Mouse (Mus musculus) limb, embryonic 13.5 days (tissue): ENCODE measurements around the gene Gucd1. TPM values are rescaled to one million over a fixed set of nuclear protein-coding genes. Genes with fewer than 3 reads are reported as not detected.

Experiments
- ATAC-seq: fragments of 200-750 bp; cut with Nextera tagmentation; 2 replicates; pipeline ENCODE4 v1.8.0; 2017; ENCODE audit warnings: low read depth, moderate number of reproducible peaks, moderate TSS enrichment; ENCODE audit not compliant: low FRiP score
- H3K27ac ChIP-seq: fragments of 300-500 bp; sonication (generic); 2 replicates; pipeline ENCODE4 v1.5.1; 2015; ENCODE audit warnings: inconsistent platforms, mild to moderate bottlenecking, moderate library complexity
- H3K27me3 ChIP-seq: fragments of 300-500 bp; sonication (generic); 2 replicates; pipeline ENCODE4 v1.6.1; 2015; ENCODE audit warnings: mild to moderate bottlenecking, inconsistent platforms
- H3K36me3 ChIP-seq: fragments of 300-500 bp; sonication (generic); 2 replicates; pipeline ENCODE4 v1.6.1; 2015; ENCODE audit warnings: inconsistent platforms, mild to moderate bottlenecking, moderate library complexity
- H3K4me1 ChIP-seq: fragments of 300-500 bp; sonication (generic); 2 replicates; pipeline ENCODE4 v1.6.1; 2015; ENCODE audit warnings: inconsistent platforms
- H3K4me2 ChIP-seq: fragments of 300-500 bp; sonication (generic); replicated peaks from 2 replicates; pipeline ENCODE4 v1.6.1; 2015; ENCODE audit warnings: inconsistent platforms, mild to moderate bottlenecking, moderate library complexity
- H3K4me3 ChIP-seq: fragments of 300-500 bp; sonication (generic); 2 replicates; pipeline ENCODE4 v1.5.1; 2015; ENCODE audit warnings: moderate library complexity, mild to moderate bottlenecking, inconsistent platforms
- H3K9ac ChIP-seq: fragments of 300-500 bp; sonication (generic); 2 replicates; pipeline ENCODE4 v1.6.1; 2015; ENCODE audit warnings: mild to moderate bottlenecking, inconsistent platforms
- H3K9me3 ChIP-seq: fragments of 300-500 bp; sonication (generic); 2 replicates; pipeline ENCODE4 v1.6.1; 2016; ENCODE audit warnings: inconsistent platforms
- WGBS: fragments of 180-500 bp; shearing (Covaris S2); methylation state at CpG from one replicate; pipeline ENCODE4 v1.1.7; 2015; 5-methylcytosine and 5-hydroxymethylcytosine counted together
- polyA plus RNA-seq: library from polyadenylated mRNA; unstranded; fragments of >200 nt; fragmentation: Nextera tagmentation; extraction: Ambion mirVana; gene quantifications from 2 replicates; pipeline ENCODE4 v1.2.1, GENCODE M21; 2015

Gucd1 gene
- polyA plus RNA-seq, 1 experiment from 2014 or later: 29.2 TPM

DNA sequence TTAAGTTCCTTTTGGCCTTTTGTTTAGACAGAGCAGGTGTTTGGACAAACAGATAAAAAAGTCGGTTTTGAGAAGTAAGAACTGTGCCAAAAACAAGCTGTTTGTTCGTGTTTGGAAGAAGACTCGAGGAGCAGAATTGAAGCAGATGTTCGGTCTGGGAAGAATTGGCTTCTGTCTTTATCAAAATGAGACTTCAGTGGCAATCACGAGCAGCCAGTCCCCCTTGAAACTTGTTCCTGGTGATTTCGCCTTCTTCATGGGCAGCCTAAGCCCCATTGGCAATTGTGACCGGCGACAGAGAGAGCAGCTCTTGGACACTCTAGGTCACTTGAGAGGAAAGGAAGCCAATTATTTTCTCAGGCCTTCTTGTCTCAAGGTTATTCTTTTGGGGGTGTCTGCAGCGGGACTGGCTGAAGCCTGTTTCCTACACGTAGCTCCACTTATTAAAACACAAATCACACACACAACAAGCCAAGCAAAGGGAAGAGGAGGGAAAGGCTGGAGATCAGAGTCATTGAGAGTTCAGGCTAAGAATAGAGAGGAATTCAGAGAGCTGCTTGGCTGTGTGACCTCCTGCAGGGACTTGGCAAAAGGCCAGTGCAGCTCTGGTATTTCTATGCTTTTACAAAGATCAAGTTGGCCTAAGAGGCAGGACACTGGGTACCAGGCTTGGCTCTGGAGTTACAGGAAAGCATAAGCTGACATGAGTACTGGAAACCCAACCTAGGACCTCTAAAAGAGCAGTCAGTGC lies 66.6 kb downstream of the Gucd1 start:
- WGBS: 60% methylated on average over 10 of the region's 10 CpGs
- 0 out of 2 replicates have a peak overlapping the region, but pooled peaks have one; percentile 0 for H3K27ac ChIP-seq
- H3K9ac ChIP-seq: no peak overlapping the region
- H3K36me3 ChIP-seq: no peaks in the 10 kb centered on the region
- peak; percentile 34 for ATAC-seq
- peaks cover 33% of the 10 kb centered on the region for H3K4me1 ChIP-seq
- no peak overlapping the region for H3K4me3 ChIP-seq
- H3K9me3 ChIP-seq: no peaks in the 10 kb centered on the region
- no peak overlapping the region for H3K4me2 ChIP-seq
- H3K27me3 ChIP-seq: no peaks in the 10 kb centered on the region

DNA sequence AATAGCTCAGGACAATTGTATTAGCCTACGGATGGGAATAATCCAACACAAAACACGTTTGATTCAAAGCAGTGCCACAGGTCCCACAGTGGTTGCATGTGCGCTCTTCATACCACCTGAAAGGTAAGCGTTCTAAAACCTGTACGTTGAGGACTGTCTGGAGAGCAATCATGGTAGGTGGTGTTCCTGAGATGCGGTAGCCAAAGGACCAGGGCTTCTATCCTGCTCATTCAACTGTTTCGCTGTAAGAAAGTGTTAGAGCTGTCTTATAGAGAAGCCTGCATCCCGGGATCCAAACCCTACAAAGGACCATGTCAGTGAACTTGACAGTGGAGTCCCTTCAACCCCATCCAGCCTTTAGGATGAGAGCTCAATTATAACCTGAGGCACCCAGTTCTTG lies 67.4 kb downstream of the Gucd1 start:
- Histone ChIP-seq H3K9ac (no peak overlapping the region), H3K27me3 (no peaks in the 10 kb centered on the region), H3K4me3 (no peak overlapping the region), H3K4me1 (peaks cover 33% of the 10 kb centered on the region), H3K36me3 (no peaks in the 10 kb centered on the region), H3K4me2 (no peak overlapping the region), H3K27ac (no peak overlapping the region), H3K9me3 (no peaks in the 10 kb centered on the region)
- WGBS: 90% methylated on average over 8 of the region's 8 CpGs
- no peak for ATAC-seq

DNA sequence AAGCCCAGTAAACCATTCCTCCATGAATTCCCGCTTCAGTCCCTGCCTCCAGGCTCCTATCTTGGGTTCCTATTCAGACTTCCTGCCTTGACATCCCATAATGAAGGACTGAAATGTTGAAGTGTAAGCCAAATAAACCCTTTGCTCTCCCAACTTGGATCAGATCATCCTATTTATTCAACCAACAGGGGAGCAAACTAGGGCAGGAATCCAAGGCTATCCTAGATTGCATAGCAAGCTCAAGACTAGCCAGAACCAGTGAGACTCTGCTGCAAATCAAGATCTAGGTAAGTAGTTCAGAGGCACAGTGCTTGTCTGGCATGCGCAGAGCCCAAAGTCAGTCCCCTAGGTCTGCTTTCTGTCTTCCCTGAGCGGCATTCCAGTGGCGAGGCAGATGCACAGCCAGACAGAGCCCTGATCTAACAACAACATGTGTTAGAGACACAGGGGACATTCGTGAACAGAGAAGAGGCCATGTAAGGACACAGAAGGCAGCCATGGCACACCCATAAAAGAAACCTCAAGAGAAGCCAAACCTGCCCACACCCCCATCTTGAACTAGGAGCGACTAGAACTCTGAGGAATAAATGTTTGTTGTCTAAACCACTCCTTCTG lies 68.9 kb downstream of the Gucd1 start:
- Histone ChIP-seq H3K4me3 (no peak overlapping the region), H3K27ac (0 out of 2 replicates have a peak overlapping the region, but pooled peaks have one; percentile 6), H3K9ac (no peak overlapping the region), H3K27me3 (no peaks in the 10 kb centered on the region), H3K4me2 (no peak overlapping the region), H3K9me3 (no peaks in the 10 kb centered on the region), H3K36me3 (no peaks in the 10 kb centered on the region), H3K4me1 (peaks cover 41% of the 10 kb centered on the region)
- ATAC-seq: no peak
- 65% methylated on average over 6 of the region's 6 CpGs for WGBS

DNA sequence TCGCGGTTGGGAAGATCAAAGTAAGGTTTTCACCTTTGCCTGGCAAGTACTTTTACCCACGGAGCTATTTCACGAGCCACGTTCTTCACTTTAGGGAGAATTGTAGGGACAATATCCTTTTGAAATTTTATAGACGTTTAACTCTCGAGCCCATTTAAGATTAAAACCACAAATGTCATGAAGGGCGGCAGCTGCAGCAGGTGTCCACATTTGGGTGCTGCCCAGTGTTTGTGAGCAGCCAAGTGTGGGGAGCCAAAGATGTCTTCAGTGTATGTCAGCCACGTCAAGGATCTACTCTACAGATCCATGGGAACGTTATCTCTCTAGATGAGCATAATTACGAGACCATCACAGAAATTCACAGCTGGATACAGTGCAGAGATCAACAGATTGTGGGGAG lies 70.3 kb downstream of the Gucd1 start:
- Histone ChIP-seq H3K9ac (no peak overlapping the region), H3K27ac (no peak overlapping the region), H3K4me3 (no peak overlapping the region), H3K36me3 (no peaks in the 10 kb centered on the region), H3K4me1 (peaks cover 41% of the 10 kb centered on the region), H3K27me3 (no peaks in the 10 kb centered on the region), H3K9me3 (no peaks in the 10 kb centered on the region), H3K4me2 (no peak overlapping the region)
- WGBS: 69% methylated on average over 11 of the region's 11 CpGs
- ATAC-seq: no peak

DNA sequence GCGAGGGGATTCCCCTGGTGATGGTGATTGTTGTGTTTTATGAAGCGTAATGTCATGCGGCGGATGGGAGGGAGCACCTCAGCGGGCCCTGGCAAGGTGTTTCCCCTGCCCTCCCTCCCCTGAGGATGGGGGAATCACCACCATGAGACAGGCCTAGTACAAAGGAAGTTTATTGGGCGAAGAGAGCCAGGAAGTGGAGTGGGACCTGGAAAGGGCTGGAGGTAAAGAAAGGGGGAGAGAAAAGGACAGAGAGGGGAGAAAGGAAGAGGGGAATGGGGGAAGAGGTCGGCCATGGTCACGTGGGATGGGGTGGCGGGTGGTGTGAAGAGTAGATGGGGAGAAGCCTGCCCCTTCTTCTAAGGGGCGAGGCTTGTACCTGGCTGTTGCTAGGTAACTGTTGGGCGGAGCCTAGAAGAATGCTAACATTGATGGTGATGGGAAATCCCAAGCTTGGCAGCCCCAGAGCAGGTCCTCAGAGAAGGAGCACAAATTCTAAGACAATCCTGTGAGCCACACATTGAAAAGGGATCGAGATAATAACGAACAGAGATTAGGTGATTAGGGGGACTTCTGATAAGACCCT lies 71.2 kb downstream of the Gucd1 start:
- 74% methylated on average over 13 of the region's 13 CpGs for WGBS
- peaks cover 38% of the 10 kb centered on the region for H3K4me1 ChIP-seq
- no peaks in the 10 kb centered on the region for H3K27me3 ChIP-seq
- H3K27ac ChIP-seq: peak overlapping the region; percentile 15; the same call in 1 of the 2 replicates
- H3K4me3 ChIP-seq: no peak overlapping the region
- no peak overlapping the region for H3K4me2 ChIP-seq
- no peak overlapping the region for H3K9ac ChIP-seq
- H3K36me3 ChIP-seq: no peaks in the 10 kb centered on the region
- ATAC-seq: no peak
- no peaks in the 10 kb centered on the region for H3K9me3 ChIP-seq

DNA sequence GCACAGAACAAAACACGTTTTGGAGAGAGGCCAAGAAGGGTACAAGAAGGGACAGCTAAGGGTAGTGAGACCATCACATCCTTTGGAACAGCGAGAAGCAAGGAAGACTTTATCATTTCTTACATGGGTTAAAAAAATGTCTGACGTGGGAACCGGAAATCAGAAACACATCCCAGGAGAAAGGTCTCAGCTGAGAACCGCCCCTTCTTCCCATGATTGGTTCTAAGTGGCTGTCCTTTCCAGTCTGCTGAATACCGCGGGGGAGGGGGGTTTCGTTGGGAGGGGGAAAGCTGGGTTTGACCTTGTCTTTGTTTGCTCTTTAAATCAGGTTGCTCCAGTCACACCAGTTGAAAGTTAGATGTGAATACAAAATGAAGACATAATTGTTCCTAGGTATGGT lies 72.7 kb downstream of the Gucd1 start:
- Histone ChIP-seq H3K4me3 (no peak overlapping the region), H3K9ac (no peak overlapping the region), H3K9me3 (no peaks in the 10 kb centered on the region), H3K27ac (no peak overlapping the region; the same call in 1 of the 2 replicates), H3K4me1 (peaks cover 23% of the 10 kb centered on the region), H3K36me3 (no peaks in the 10 kb centered on the region), H3K27me3 (no peaks in the 10 kb centered on the region), H3K4me2 (no peak overlapping the region)
- no peak for ATAC-seq
- 63% methylated on average over 8 of the region's 8 CpGs for WGBS

DNA sequence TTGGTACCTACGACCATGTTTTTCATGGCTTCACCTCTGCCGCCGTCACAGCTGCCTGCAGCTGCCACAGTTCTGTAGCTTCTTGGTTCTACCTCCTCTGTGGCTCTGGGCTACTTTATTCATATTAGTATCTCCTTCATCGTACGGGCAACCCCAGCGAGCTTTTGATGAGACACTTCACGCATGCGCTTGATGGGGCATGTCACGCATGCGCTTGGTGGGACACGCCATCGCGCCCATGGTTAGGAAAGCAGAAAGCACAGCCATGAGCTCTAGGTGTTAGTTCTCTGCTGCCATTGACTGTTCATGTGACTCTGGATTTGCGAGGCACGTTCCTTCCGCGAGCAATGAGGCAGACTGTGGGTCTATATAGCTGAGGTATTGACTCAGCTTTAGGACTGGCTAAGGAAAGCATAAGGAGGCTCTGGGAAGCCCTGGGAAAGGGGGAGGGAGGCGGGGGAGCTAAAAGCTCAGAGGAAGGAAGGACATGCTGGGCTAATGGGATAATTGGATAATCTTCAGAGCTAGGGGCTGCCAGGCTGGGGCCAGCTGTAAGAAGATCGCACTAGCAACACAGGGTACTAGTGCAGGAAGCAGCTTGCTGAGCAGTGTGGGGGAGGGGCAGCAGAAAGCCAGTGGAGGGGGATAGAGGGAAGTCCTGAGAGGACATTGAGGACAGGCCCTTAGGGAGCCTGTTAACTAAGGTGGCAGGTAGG lies 73.5 kb downstream of the Gucd1 start:
- H3K27ac ChIP-seq: no peak overlapping the region
- no peaks in the 10 kb centered on the region for H3K27me3 ChIP-seq
- H3K9ac ChIP-seq: no peak overlapping the region
- peak; percentile 46; the same call in 1 of the 2 replicates for ATAC-seq
- no peak overlapping the region for H3K4me2 ChIP-seq
- no peaks in the 10 kb centered on the region for H3K36me3 ChIP-seq
- no peaks in the 10 kb centered on the region for H3K9me3 ChIP-seq
- no peak overlapping the region for H3K4me3 ChIP-seq
- peaks cover 16% of the 10 kb centered on the region for H3K4me1 ChIP-seq
- WGBS: 69% methylated on average over 19 of the region's 19 CpGs

DNA sequence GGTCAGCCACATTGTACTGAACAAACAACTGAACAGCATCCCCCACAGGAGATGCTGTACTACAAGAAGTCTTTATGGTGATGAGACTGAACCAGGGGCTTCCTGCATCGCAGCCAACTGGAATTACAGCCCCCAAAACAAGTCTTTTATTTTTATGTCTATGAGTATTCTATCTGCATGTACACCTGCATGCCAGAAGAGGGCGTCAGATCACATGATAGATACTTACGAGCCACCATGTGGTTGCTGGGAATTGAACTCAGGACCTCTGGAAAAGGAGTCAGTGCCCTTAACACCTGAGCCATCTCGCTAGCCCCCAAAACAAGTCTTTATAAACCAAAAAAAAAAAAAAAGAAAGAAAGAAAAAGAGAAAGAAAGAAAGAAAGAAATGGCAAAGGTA lies 74.8 kb downstream of the Gucd1 start:
- 76% methylated on average over 4 of the region's 4 CpGs for WGBS
- H3K4me2 ChIP-seq: no peak overlapping the region
- ATAC-seq: no peak
- H3K9me3 ChIP-seq: no peaks in the 10 kb centered on the region
- no peaks in the 10 kb centered on the region for H3K27me3 ChIP-seq
- H3K27ac ChIP-seq: no peak overlapping the region
- no peaks in the 10 kb centered on the region for H3K36me3 ChIP-seq
- no peak overlapping the region for H3K4me3 ChIP-seq
- no peak overlapping the region for H3K9ac ChIP-seq
- peaks cover 7% of the 10 kb centered on the region for H3K4me1 ChIP-seq

DNA sequence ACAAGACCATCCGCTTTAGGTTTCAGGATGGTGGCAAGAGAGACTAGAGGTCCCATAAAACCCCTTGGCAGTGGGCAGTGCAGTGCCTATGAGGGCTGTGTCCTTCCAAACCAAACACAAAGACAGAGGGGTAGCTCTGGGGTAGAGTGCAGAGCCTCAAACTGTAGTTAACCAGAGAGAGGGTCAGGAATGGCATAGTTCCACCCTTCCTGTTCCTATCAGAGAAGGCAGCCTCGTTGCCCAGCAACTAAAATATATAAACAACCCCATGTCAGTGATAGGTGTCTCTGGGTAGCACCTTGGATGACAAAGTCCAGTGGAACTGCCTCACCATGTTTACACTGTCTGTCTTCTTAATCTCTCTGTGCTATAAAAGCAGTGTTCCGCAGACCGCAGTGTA lies 76.0 kb downstream of the Gucd1 start:
- H3K4me1 ChIP-seq: peaks cover 7% of the 10 kb centered on the region
- no peak overlapping the region for H3K9ac ChIP-seq
- H3K27ac ChIP-seq: no peak overlapping the region
- WGBS: 84% methylated on average over 4 of the region's 4 CpGs
- no peak for ATAC-seq
- H3K9me3 ChIP-seq: no peaks in the 10 kb centered on the region
- H3K36me3 ChIP-seq: no peaks in the 10 kb centered on the region
- H3K4me2 ChIP-seq: no peak overlapping the region
- no peak overlapping the region for H3K4me3 ChIP-seq
- H3K27me3 ChIP-seq: no peaks in the 10 kb centered on the region

DNA sequence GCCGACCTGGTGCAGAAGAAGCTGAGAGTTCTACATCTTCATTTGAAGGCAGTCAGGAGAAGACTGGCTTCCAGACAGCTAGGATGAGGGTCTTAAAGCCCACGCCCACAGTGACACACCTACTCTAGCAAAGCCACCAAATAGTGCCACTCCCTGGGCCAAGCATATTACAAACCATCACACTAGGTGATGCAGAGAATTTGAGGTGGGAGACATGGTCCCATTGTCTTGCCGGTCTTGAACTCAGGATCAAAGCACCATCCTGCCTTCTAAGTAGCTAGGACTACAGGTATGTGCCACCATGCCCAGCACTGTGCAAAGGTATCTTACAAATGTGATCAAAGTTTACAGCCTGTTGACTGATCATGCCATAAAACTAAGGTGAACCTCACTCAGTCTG lies 77.0 kb downstream of the Gucd1 start:
- ATAC-seq: no peak
- H3K4me3 ChIP-seq: no peak overlapping the region
- H3K27ac ChIP-seq: no peak overlapping the region
- no peaks in the 10 kb centered on the region for H3K27me3 ChIP-seq
- no peak overlapping the region for H3K9ac ChIP-seq
- no peaks in the 10 kb centered on the region for H3K9me3 ChIP-seq
- peaks cover 7% of the 10 kb centered on the region for H3K4me1 ChIP-seq
- H3K4me2 ChIP-seq: no peak overlapping the region
- WGBS: 88% methylated on average over 3 of the region's 3 CpGs
- H3K36me3 ChIP-seq: no peaks in the 10 kb centered on the region

DNA sequence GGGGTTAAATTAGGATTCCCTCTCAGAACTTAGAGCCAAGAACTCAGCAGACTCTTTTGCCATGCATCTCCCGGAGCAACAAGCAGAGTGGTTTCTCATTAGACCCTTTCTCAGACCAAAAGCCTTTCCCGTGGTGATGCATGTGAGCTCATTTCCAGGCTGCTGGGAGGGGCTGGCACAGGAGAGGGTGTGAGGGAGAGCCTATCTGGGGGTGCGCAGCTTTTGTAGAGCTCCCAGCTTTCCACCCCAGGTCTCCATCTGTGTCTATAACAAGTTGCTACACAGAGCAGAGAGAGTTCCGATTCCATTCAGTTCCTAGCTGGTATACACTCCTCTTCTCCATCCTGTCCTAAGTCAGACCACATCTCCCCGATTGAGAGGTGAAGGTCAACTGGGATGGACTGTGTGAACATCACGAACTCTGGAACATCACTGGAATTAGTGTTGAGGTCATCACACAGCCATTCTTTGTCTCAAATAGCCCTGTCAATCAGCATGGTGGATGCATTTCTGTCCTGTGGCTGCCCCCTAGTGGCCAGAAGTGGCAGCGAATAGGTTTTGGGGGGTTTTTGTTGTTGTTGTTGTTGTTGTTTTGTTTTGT lies 78.5 kb downstream of the Gucd1 start:
- Histone ChIP-seq H3K36me3 (no peaks in the 10 kb centered on the region), H3K4me1 (peaks cover 1% of the 10 kb centered on the region), H3K4me2 (no peak overlapping the region), H3K9ac (no peak overlapping the region), H3K9me3 (no peaks in the 10 kb centered on the region), H3K27ac (no peak overlapping the region), H3K27me3 (no peaks in the 10 kb centered on the region), H3K4me3 (no peak overlapping the region)
- ATAC-seq: no peak
- WGBS: 50% methylated on average over 7 of the region's 7 CpGs
